Mouse (Mus musculus): ENCODE data around the gene Fam189b. TPM values are rescaled to one million over a fixed set of nuclear protein-coding genes. Genes with fewer than 3 reads are reported as not detected.

The Fam189b gene
- 12.8 and 13.5 TPM in 2 replicates for polyA plus RNA-seq (2015; fragmentation: Nextera tagmentation; extraction: Ambion mirVana)

DNA sequence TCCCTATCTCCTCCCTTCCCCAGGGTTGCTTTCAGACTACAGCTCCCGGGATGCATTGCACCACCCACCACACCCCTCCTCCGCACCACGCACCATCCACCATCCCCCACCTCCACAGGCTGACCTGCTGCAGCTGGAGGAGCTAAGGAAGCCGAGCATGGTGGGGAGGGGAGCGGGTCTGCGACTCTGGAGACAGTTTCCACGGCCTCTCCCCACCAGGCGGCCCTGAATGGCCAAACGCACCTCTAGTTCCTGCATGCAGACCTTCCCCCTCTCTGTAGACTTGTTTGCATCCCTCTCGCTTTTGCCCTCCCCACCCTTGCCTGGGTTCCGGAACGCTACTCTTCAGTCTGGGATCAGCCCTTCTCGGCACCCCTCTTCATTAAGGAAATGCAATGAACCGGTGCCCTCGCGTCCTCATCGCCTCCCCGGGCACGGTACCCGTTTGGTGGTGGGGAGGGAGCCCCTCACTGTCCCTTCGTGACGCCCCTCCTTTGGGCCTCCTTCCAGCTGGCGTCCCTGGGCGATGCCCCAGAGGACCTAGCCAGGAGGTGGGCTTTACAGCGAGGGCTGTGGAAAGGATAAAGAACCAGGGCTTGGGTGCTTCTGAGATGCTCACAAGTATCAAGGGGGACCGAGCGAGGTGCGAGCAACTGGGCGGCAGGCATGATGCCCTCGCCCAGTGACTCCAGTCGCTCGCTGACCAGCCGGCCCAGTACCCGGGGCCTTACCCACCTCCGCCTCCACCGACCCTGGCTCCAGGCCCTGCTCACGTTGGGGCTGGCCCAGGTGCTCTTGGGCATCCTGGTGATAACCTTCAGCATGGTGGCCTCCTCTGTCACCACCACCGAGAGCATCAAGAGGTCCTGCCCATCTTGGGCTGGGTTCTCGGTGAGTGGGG, at the start of gene Fam189b:
Gene Fam189b (plus strand): TSS at position 86 of the 901 bp plus-strand sequence.
- Histone ChIP-seq H3K4me3 (peak within 1 kb of the TSS; percentile 78), H3K9ac (peak within 1 kb of the TSS; percentile 90), H3K4me2 (peak within 1 kb of the TSS; percentile 98), H3K36me3 (peaks cover 52% of the 10 kb centered on the region), H3K4me1 (peaks cover 33% of the 10 kb centered on the region), H3K9me3 (no peaks in the 10 kb centered on the region), H3K27ac (replicated peaks) (peak within 1 kb of the TSS; percentile 75), H3K27me3 (replicated peaks) (peaks cover 13% of the 10 kb centered on the region; the same call in 1 of the 2 replicates)
- 6% methylated on average over 39 of the region's 39 CpGs for WGBS
- peak; percentile 82 for ATAC-seq (ENCODE audit: extremely low read depth, insufficient number of reproducible peaks, low FRiP score, low TSS enrichment)

DNA sequence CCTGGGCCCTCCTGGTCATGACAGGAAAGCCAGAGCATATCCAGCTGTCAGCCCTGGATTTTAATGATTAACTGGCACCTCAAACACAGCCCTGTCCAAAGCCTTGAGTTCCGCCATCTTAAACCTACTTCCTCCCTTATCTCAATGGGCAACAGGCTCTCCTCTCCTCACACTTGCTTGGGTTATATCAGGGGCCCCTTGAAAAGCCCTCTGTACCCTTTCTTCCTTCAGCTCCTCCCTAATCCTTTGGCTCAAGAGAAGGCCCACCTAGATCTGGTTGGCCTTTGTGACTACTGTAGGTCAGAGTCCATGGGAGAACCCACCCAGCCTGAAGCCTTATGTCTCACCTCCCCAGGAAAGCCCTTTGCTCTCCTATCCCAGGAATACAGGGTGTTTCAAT, 49.2 kb upstream of the Fam189b start:
- H3K27ac ChIP-seq (replicated peaks) = no peak overlapping the region
- H3K9me3 ChIP-seq = no peaks in the 10 kb centered on the region
- H3K27me3 ChIP-seq (replicated peaks) = peaks cover 38% of the 10 kb centered on the region
- no peak for ATAC-seq (ENCODE audit: extremely low read depth, insufficient number of reproducible peaks, low FRiP score, low TSS enrichment)
- no peak overlapping the region for H3K9ac ChIP-seq
- H3K4me3 ChIP-seq = no peak overlapping the region
- no peaks in the 10 kb centered on the region for H3K36me3 ChIP-seq
- peaks cover 21% of the 10 kb centered on the region for H3K4me1 ChIP-seq
- 57% methylated on average over 1 of the region's 1 CpGs for WGBS
- no peak overlapping the region for H3K4me2 ChIP-seq

DNA sequence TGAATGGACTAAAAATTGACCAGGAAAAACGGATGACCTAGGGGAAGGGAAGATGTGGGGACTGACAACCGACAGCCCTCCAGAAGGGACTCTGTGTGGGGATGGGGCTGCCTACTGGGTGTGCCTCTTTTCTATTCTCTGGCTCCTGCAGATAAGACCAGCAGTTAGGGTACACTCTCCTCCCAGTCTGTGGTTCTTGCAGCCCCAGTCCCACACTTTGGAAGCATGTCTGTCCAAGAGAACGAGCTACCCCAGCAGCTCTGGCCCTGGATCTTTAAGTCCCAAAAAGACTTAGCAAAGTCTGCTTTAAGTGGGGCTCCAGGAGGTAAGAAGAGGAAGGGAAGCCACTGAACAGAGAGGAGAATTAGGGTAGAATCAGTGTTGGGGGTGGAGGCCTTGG, 47.0 kb upstream of the Fam189b start, which contains the start of gene Pklr:
Gene Pklr (plus strand): TSS at position 185 of the 400 bp plus-strand sequence.
- Histone ChIP-seq H3K9ac (no peak within 1 kb of the TSS), H3K4me1 (peaks cover 21% of the 10 kb centered on the region), H3K27ac (replicated peaks) (no peak within 1 kb of the TSS), H3K27me3 (replicated peaks) (peaks cover 41% of the 10 kb centered on the region), H3K9me3 (no peaks in the 10 kb centered on the region), H3K36me3 (no peaks in the 10 kb centered on the region), H3K4me2 (peak within 1 kb of the TSS; percentile 39), H3K4me3 (peak within 1 kb of the TSS; percentile 26; the same call in 1 of the 2 replicates)
- 53% methylated on average over 3 of the region's 3 CpGs for WGBS
- no peak for ATAC-seq (ENCODE audit: extremely low read depth, insufficient number of reproducible peaks, low FRiP score, low TSS enrichment)

DNA sequence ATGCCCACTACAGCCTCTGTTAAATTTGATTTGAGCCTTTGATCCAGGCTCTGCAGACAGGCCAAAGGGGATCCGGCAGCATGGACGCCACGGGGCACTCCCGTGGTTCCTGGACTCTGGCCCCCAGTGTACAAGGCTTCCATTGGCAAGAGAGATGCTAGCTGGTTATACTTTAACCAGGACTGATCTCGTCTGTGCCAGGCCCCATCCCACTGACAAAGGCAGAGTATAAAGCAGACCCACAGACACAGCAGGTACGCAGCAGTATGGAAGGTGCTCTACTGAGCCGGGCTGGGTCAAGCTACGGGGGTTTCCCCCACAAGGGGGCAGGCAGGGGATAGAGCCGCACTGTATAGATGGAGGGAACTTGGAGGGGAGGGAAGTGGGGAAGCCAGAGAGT, 46.6 kb upstream of the Fam189b start:
- peak overlapping the region; percentile 26; the same call in 1 of the 2 replicates for H3K4me3 ChIP-seq
- peaks cover 21% of the 10 kb centered on the region for H3K4me1 ChIP-seq
- peak overlapping the region; percentile 39 for H3K4me2 ChIP-seq
- H3K27me3 ChIP-seq (replicated peaks) = peaks cover 45% of the 10 kb centered on the region
- no peak overlapping the region for H3K27ac ChIP-seq (replicated peaks)
- WGBS = 36% methylated on average over 9 of the region's 9 CpGs
- no peak overlapping the region for H3K9ac ChIP-seq
- H3K9me3 ChIP-seq = no peaks in the 10 kb centered on the region
- no peaks in the 10 kb centered on the region for H3K36me3 ChIP-seq
- ATAC-seq (ENCODE audit: extremely low read depth, insufficient number of reproducible peaks, low FRiP score, low TSS enrichment) = no peak

DNA sequence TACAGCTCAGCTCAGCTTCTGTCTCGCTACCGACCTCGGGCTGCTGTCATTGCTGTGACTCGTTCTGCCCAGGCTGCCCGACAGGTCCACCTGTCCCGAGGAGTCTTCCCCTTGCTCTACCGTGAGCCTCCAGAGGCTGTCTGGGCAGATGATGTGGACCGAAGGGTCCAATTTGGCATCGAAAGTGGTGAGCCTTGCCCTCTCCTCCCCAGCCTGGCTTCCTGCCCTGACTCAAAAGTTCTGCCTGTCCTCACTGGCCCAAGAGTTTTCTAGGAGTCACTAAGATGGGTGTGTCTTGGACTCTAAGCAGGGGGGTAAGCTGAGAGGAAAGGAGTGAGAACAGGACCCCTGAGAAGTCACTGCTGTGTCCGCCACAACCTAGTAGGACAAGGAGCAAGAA, 38.1 kb upstream of the Fam189b start:
- H3K4me3 ChIP-seq = no peak overlapping the region
- peaks cover 88% of the 10 kb centered on the region for H3K27me3 ChIP-seq (replicated peaks)
- H3K4me1 ChIP-seq = peaks cover 8% of the 10 kb centered on the region
- H3K36me3 ChIP-seq = no peaks in the 10 kb centered on the region
- H3K9ac ChIP-seq = no peak overlapping the region
- no peak for ATAC-seq (ENCODE audit: extremely low read depth, insufficient number of reproducible peaks, low FRiP score, low TSS enrichment)
- WGBS = 76% methylated on average over 10 of the region's 10 CpGs
- no peak overlapping the region for H3K27ac ChIP-seq (replicated peaks)
- H3K4me2 ChIP-seq = no peak overlapping the region
- H3K9me3 ChIP-seq = no peaks in the 10 kb centered on the region

DNA sequence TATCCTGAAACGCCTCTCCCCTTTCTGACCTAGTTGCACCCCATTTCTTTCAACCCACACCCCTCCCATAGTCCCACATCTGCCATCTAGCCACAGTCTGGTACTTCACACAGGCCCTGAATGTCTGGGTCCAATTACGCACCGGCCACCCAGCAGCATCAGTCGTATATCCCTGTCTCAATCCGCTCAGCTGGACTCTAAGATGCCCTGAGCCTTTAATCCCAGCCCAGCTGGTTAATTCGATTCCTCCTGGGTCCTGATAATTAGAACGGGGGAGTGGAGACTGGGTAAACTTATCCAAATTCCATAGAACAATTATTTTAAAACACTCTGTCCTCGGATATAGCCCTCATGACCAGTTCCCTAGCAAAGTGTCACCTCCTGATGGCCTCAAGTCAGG, 37.4 kb upstream of the Fam189b start:
- Histone ChIP-seq H3K9me3 (no peaks in the 10 kb centered on the region), H3K4me2 (no peak overlapping the region), H3K27me3 (replicated peaks) (peaks cover 96% of the 10 kb centered on the region), H3K36me3 (no peaks in the 10 kb centered on the region), H3K27ac (replicated peaks) (no peak overlapping the region), H3K4me1 (peaks cover 8% of the 10 kb centered on the region), H3K9ac (no peak overlapping the region), H3K4me3 (no peak overlapping the region)
- 55% methylated on average over 8 of the region's 8 CpGs for WGBS
- no peak for ATAC-seq (ENCODE audit: extremely low read depth, insufficient number of reproducible peaks, low FRiP score, low TSS enrichment)

DNA sequence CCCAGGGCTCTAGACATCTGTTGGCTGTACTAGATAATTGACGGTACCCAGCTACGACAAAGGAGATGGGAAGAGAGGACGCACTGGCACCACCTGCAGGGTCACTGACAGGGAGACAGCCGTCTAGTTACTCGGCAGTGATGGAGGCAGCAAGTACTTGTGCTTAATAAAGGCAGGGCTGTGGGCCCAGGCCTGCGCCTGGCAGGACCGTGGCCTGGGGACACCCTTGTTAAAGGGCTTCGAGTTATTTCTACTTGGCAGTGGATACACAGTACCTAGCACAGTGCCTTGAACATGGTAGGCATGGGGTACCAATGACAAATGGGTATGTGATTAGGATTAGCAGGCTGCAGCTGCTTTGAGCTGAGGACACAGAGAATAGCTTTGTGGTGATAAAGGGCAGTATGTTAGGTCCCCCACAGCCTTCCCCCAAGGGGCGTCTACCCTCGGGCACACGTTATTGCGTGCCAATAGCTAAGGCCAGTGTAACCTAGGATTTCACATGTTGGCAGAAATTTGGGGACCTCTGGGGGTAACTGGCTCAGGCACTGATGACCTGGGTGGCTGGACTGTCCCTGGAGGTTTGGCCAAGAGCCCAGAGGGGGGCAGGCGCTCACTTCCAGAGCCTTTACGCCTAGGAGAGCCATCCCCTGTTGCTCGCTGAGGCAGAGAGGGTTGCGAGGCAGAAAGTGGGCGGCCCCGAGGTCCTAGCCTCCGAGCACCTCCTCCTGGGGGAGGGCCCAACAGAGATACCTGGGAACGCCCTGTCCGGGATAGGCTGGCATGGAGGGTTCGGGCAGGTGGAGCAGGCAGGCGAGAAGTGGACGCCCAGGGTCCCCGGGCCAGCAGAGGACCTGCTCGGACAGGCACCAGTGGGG, 35.6 kb upstream of the Fam189b start:
- no peak overlapping the region for H3K27ac ChIP-seq (replicated peaks)
- peaks cover 97% of the 10 kb centered on the region for H3K27me3 ChIP-seq (replicated peaks)
- H3K4me3 ChIP-seq = peak overlapping the region; percentile 32
- 0 out of 2 replicates have a peak overlapping the region, but pooled peaks have one; percentile 41 for H3K9ac ChIP-seq
- H3K9me3 ChIP-seq = no peaks in the 10 kb centered on the region
- ATAC-seq (ENCODE audit: extremely low read depth, insufficient number of reproducible peaks, low FRiP score, low TSS enrichment) = peak; percentile 17; the same call in 1 of the 2 replicates
- peaks cover 8% of the 10 kb centered on the region for H3K4me1 ChIP-seq
- WGBS = 19% methylated on average over 26 of the region's 26 CpGs
- H3K36me3 ChIP-seq = no peaks in the 10 kb centered on the region
- H3K4me2 ChIP-seq = peak overlapping the region; percentile 63

DNA sequence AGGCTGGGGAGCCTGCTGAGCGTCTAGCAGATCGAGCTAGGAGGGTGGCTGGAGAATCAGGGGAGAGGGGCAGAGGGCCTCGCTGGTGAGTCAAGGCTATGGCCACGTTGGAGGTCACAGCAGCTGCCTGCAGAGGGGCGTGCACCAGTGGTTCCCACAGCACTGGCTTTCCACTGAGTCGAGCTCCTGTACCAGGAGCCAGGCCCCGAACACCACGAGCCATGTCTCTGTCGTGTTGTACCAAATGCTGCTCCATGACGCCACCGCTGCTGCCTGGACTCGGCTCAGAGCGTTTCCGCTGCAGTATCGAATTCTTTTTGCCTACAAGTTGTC, 35.0 kb upstream of the Fam189b start:
- Histone ChIP-seq H3K4me1 (peaks cover 8% of the 10 kb centered on the region), H3K4me3 (peak overlapping the region; percentile 32), H3K36me3 (no peaks in the 10 kb centered on the region), H3K9me3 (no peaks in the 10 kb centered on the region), H3K9ac (0 out of 2 replicates have a peak overlapping the region, but pooled peaks have one; percentile 41), H3K27ac (replicated peaks) (no peak overlapping the region), H3K4me2 (peak overlapping the region; percentile 63), H3K27me3 (replicated peaks) (peaks cover 97% of the 10 kb centered on the region)
- no peak for ATAC-seq (ENCODE audit: extremely low read depth, insufficient number of reproducible peaks, low FRiP score, low TSS enrichment)
- WGBS = 8% methylated on average over 15 of the region's 15 CpGs

DNA sequence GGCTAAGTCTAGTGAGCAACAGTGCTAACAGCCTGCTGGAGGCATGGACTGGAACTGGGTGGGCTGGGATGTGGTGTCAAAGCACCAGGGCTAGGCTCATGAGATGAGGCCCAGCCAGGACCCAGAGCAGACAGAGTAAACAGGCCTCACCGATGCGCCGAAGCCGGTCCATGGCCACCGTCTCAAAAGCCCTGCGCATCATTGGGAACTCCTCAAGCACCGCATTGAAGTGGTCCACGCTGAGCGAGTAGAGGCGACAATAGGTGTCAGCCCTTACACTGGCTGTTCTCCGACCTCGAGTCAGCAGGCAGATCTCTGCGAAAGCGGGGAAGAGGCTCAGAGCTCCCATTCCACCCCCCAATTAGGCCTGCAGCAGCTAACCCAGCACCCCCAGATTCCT, 34.4 kb upstream of the Fam189b start:
- Histone ChIP-seq H3K4me3 (no peak overlapping the region), H3K36me3 (no peaks in the 10 kb centered on the region), H3K9me3 (no peaks in the 10 kb centered on the region), H3K27me3 (replicated peaks) (peaks cover 95% of the 10 kb centered on the region), H3K27ac (replicated peaks) (no peak overlapping the region), H3K9ac (no peak overlapping the region), H3K4me2 (no peak overlapping the region), H3K4me1 (peaks cover 8% of the 10 kb centered on the region)
- 68% methylated on average over 14 of the region's 14 CpGs for WGBS
- no peak for ATAC-seq (ENCODE audit: extremely low read depth, insufficient number of reproducible peaks, low FRiP score, low TSS enrichment)

DNA sequence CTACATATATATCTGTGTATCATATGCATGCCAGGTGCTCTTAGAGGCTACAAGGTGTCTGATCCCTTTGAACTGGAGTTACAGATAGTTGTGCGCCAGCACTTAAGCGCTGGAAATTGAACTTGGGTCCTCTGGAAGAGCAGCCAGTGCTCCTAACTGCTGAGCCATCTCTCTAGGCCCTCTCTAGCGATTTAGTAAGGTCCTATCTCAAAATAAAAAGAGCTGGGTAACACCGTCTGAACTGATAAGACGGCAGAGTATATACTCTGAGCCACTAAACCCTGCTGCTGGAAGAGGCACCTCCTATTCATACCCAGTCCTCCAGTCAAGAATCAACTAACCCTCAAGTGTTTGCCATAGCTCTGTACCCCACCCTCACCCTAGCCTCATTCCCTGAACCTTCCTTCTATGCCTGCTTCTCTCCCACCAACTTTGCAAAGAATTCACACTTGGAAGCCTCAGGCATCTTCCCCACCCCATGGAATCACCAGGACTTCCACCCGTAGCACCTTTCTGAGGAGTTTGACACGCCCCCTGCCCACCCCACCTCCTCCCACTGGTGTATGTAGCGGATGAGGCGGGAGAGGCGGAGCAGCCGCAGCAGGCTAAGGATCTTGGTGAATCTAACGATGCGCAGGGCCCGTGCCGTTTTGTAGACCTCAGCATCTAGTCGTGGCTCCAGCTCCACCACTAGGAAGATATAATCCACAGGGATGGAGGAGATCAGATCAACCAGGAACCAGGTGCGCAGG, 30.7 kb upstream of the Fam189b start:
- ATAC-seq (ENCODE audit: extremely low read depth, insufficient number of reproducible peaks, low FRiP score, low TSS enrichment) = no peak
- H3K9ac ChIP-seq = no peak overlapping the region
- no peak overlapping the region for H3K27ac ChIP-seq (replicated peaks)
- WGBS = 39% methylated on average over 17 of the region's 17 CpGs
- no peak overlapping the region for H3K4me2 ChIP-seq
- H3K36me3 ChIP-seq = no peaks in the 10 kb centered on the region
- H3K4me1 ChIP-seq = peaks cover 8% of the 10 kb centered on the region
- H3K27me3 ChIP-seq (replicated peaks) = peaks cover 83% of the 10 kb centered on the region
- H3K9me3 ChIP-seq = no peaks in the 10 kb centered on the region
- no peak overlapping the region for H3K4me3 ChIP-seq

All from heart, embryonic 13.5 days (tissue).